Mouse (Mus musculus) heart, adult 2 months (tissue): ENCODE results near the gene Itga8. TPM values are rescaled to one million over a fixed set of nuclear protein-coding genes. Genes with fewer than 3 reads are reported as not detected.

Experiments
- DNase-seq, 2 experiments: peaks; one replicate each; pipeline ENCODE4 v3.0.0; 2021
- H3K27ac ChIP-seq: fragments of 200-600 bp; 2 replicates; pipeline ENCODE4 v1.8.1; 2022
- H3K27me3 ChIP-seq: fragments of 200-500 bp; 2 replicates; pipeline ENCODE4 v1.6.1; 2012; ENCODE audit warnings: mild to moderate bottlenecking, low read length, inconsistent platforms, mixed read lengths; ENCODE audit not compliant: control insufficient read depth, insufficient read depth
- H3K36me3 ChIP-seq: fragments of 200-500 bp; 2 replicates; pipeline ENCODE4 v1.6.1; 2012; ENCODE audit warnings: low read length, inconsistent platforms; ENCODE audit not compliant: control insufficient read depth, insufficient read depth
- H3K4me1 ChIP-seq: fragments of 200-500 bp; 2 replicates; pipeline ENCODE4 v1.6.1; 2011; ENCODE audit warnings: low read length; ENCODE audit not compliant: control insufficient read depth, insufficient read depth
- H3K4me3 ChIP-seq: fragments of 200-600 bp; 2 replicates; pipeline ENCODE4 v1.8.1; 2022
- H3K79me2 ChIP-seq: fragments of 200-500 bp; replicated peaks from 2 replicates; pipeline ENCODE4 v1.6.1; 2012; ENCODE audit warnings: mild to moderate bottlenecking, inconsistent platforms, low read length, moderate library complexity, mixed read lengths; ENCODE audit not compliant: control insufficient read depth, insufficient read depth
- H3K9ac ChIP-seq: fragments of 200-500 bp; 2 replicates; pipeline ENCODE4 v1.6.1; 2012; ENCODE audit warnings: low read depth, mild to moderate bottlenecking, control low read depth, inconsistent platforms, low read length, mixed read lengths
- CTCF ChIP-seq: fragments of 200-600 bp; IDR thresholded peaks from 2 replicates; pipeline ENCODE4 v1.8.1; 2022; ENCODE audit warnings: antibody characterized with exemption, mild to moderate bottlenecking, moderate library complexity
- EP300 ChIP-seq: fragments of 200-500 bp; IDR thresholded peaks from 2 replicates; pipeline ENCODE4 v1.6.1; 2011; ENCODE audit warnings: low read depth, low read length, control low read depth; ENCODE audit not compliant: insufficient read depth
- POLR2A ChIP-seq: fragments of 200-500 bp; IDR thresholded peaks from 2 replicates; pipeline ENCODE4 v1.6.1; 2011; ENCODE audit warnings: mild to moderate bottlenecking, low read depth, low read length, control low read depth; ENCODE audit not compliant: insufficient read depth
- WGBS: fragments of 180-500 bp; shearing (Covaris S2); methylation state at CpG from one replicate; pipeline ENCODE4 v1.1.7; 2018; 5-methylcytosine and 5-hydroxymethylcytosine counted together
- intact Hi-C: fragments of 180-260 bp; cut with DNase I; formaldehyde crosslinking; loops from one replicate; pipeline ENCODE4 v1.15.1; 2025
- polyA plus RNA-seq: library from polyadenylated mRNA; depleted of rRNA; stranded (reverse); fragments of >200 nt; gene quantifications from 2 replicates; pipeline ENCODE4 v1.2.3, GENCODE M21; 2012
- total RNA-seq, 2 experiments: library from RNA; stranded (reverse); gene quantifications; 2 replicates each; pipeline ENCODE4 v1.2.3; 2021

Gene Itga8
- total and polyA plus RNA-seq, 3 experiments = 5.3 to 7.4 (median 6.3) TPM

GRCm38 (mm10) chr2:12327691-12328354 is 26.1 kb upstream of the Itga8 start:
- Histone ChIP-seq H3K9ac (no peak overlapping the region), H3K36me3 (no peaks in the 10 kb centered on the region), H3K27me3 (no peaks in the 10 kb centered on the region), H3K79me2 (no peaks in the 10 kb centered on the region), H3K4me1 (peaks cover 8% of the 10 kb centered on the region), H3K4me3 (no peak overlapping the region), H3K27ac (no peak overlapping the region)
- no peak for DNase-seq
- TF ChIP-seq CTCF (no peak), POLR2A (no peak), EP300 (no peak)
- 53% methylated on average over 11 of the region's 11 CpGs for WGBS
- intact Hi-C loops = no loop called here

DNA sequence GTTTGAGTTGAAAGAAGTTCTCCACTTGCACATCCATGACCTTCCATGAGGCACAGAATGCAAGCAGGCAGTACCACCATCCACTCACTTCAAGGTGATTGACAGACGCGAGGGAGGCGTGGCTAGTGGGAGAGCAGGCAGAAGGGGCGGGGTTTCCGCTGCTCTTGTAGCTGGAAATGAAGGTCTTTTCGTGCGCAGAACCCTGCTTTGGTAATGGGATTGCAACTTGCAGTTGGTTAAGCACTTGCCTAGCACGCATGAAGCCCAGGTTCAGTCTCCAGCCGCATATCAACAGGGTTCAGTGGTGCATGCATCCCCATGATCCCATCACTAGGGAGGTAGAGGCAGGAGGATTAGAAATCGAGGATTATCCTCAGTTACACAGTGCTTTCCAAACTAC is 25.5 kb upstream of the Itga8 start:
- Histone ChIP-seq H3K79me2 (no peaks in the 10 kb centered on the region), H3K27ac (no peak overlapping the region), H3K4me1 (peaks cover 8% of the 10 kb centered on the region), H3K36me3 (no peaks in the 10 kb centered on the region), H3K9ac (no peak overlapping the region), H3K27me3 (no peaks in the 10 kb centered on the region), H3K4me3 (no peak overlapping the region)
- intact Hi-C loops = no loop called here
- TF ChIP-seq CTCF (no peak), EP300 (no peak), POLR2A (no peak)
- DNase-seq = peak; percentile 29 to 30
- 30% methylated on average over 10 of the region's 10 CpGs for WGBS

DNA sequence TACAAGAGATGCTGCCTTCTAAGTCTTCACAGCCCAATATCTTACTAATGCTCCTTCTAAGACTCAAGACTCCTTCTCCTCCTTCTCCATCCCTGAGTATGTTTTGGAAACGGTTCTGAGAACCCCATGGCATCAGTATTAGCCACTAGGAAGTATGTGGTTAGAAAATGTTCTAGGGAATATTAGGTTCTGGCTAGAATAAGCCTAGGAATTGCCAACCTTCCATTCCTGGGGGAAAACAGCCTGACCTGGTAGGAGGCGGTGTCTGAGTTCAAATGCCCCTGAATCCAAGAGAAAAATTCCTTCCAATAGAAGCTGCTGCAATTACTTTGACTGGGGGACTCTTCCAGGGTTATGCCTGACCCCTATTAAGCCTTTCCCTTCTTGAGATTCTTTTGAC is 24.1 kb upstream of the Itga8 start:
- Histone ChIP-seq H3K4me3 (no peak overlapping the region), H3K79me2 (no peaks in the 10 kb centered on the region), H3K9ac (no peak overlapping the region), H3K27ac (peak overlapping the region; percentile 4), H3K36me3 (no peaks in the 10 kb centered on the region), H3K27me3 (no peaks in the 10 kb centered on the region), H3K4me1 (peaks cover 10% of the 10 kb centered on the region)
- intact Hi-C loops = no loop called here
- no peak for DNase-seq
- TF ChIP-seq CTCF (no peak), POLR2A (no peak), EP300 (no peak)
- WGBS = 72% methylated on average over 2 of the region's 2 CpGs

- WGBS = 22% methylated on average over 6 of the region's 6 CpGs
- peak overlapping the region; percentile 4 for H3K27ac ChIP-seq
- no peaks in the 10 kb centered on the region for H3K27me3 ChIP-seq
- H3K36me3 ChIP-seq = no peaks in the 10 kb centered on the region
- peak; percentile 20; the same call in 1 of the 2 replicates for TF ChIP-seq EP300
- no peak for TF ChIP-seq POLR2A
- H3K4me1 ChIP-seq = peaks cover 10% of the 10 kb centered on the region
- H3K9ac ChIP-seq = no peak overlapping the region
- no peaks in the 10 kb centered on the region for H3K79me2 ChIP-seq
- intact Hi-C loops = no loop called here
- no peak overlapping the region for H3K4me3 ChIP-seq
- peak; percentile 81 to 87 for DNase-seq
These were observed 23.7 kb upstream of the Itga8 start for GRCm38 (mm10) chr2:12325417-12325816.

GRCm38 (mm10) chr2:12320914-12321313 is 19.2 kb upstream of the Itga8 start:
- TF ChIP-seq POLR2A (no peak), EP300 (no peak), CTCF (no peak)
- WGBS = 54% methylated on average over 4 of the region's 4 CpGs
- Histone ChIP-seq H3K9ac (no peak overlapping the region), H3K27ac (no peak overlapping the region), H3K4me3 (no peak overlapping the region), H3K4me1 (peaks cover 6% of the 10 kb centered on the region), H3K27me3 (no peaks in the 10 kb centered on the region), H3K36me3 (no peaks in the 10 kb centered on the region), H3K79me2 (no peaks in the 10 kb centered on the region)
- intact Hi-C loops = no loop called here
- peak in 1 of 2 experiments; percentile 17 for DNase-seq

DNA sequence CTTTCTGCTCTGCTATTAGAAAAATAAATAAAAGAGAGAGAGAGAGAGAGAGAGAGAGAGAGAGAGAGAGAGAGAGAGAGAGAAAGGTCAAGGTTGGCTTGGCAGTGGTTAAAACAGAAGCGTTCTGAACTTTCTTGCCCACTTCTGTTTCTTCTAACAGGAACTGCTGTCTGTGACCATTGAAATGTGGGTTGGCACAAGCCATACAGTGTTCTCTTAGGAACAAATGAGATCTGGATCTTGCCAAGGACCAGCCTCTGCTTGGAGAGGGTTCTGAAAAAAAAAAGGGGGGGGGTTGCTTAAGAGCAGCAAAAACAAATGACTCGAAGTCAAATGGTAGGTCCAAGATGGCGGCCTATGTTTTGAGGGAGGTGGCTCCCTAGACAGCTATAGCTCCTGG is 17.0 kb upstream of the Itga8 start:
- no peaks in the 10 kb centered on the region for H3K79me2 ChIP-seq
- no peak overlapping the region for H3K27ac ChIP-seq
- H3K27me3 ChIP-seq = no peaks in the 10 kb centered on the region
- no peaks in the 10 kb centered on the region for H3K36me3 ChIP-seq
- no peak for TF ChIP-seq POLR2A
- no peak for TF ChIP-seq CTCF
- TF ChIP-seq EP300 = no peak
- peaks cover 2% of the 10 kb centered on the region for H3K4me1 ChIP-seq
- WGBS = 79% methylated on average over 3 of the region's 3 CpGs
- intact Hi-C loops = no loop called here
- H3K9ac ChIP-seq = no peak overlapping the region
- DNase-seq = no peak
- no peak overlapping the region for H3K4me3 ChIP-seq
